Mouse (Mus musculus) liver, postnatal 0 days (tissue): ENCODE results near the gene Ccrl2. TPM values are rescaled to one million over a fixed set of nuclear protein-coding genes. Genes with fewer than 3 reads are reported as not detected.

ENCODE experiments used
- ATAC-seq: fragments of 200-750 bp; cut with Nextera tagmentation; 2 replicates; pipeline ENCODE4 v1.8.0; 2017; ENCODE audit warnings: mild to moderate bottlenecking, moderate library complexity
- DNase-seq: peaks from one replicate; pipeline ENCODE4 v3.0.0-alpha.2; 2016
- H3K27ac ChIP-seq: fragments of 300-500 bp; sonication (generic); 2 replicates; pipeline ENCODE4 v1.5.1; 2014; ENCODE audit warnings: antibody characterized with exemption, moderate library complexity, mild to moderate bottlenecking, low read depth
- H3K27me3 ChIP-seq: fragments of 300-500 bp; sonication (generic); 2 replicates; pipeline ENCODE4 v1.6.1; 2014; ENCODE audit warnings: low read length, control low read depth, mixed read lengths; ENCODE audit not compliant: insufficient read depth
- H3K36me3 ChIP-seq: fragments of 300-500 bp; sonication (generic); replicated peaks from 2 replicates; pipeline ENCODE4 v1.6.1; 2014; ENCODE audit warnings: mild to moderate bottlenecking, control low read depth, low read length, moderate library complexity, mixed read lengths; ENCODE audit not compliant: insufficient read depth
- H3K4me1 ChIP-seq: fragments of 300-500 bp; sonication (generic); 2 replicates; pipeline ENCODE4 v1.6.1; 2014; ENCODE audit warnings: antibody characterized with exemption, mild to moderate bottlenecking, control low read depth; ENCODE audit not compliant: insufficient read depth
- H3K4me2 ChIP-seq: fragments of 300-500 bp; sonication (generic); 2 replicates; pipeline ENCODE4 v1.6.1; 2014; ENCODE audit warnings: low read depth, mild to moderate bottlenecking, low read length, moderate library complexity, mixed read lengths
- H3K4me3 ChIP-seq: fragments of 300-500 bp; sonication (generic); 2 replicates; pipeline ENCODE4 v1.5.1; 2014; ENCODE audit warnings: low read depth, low read length
- H3K9ac ChIP-seq: fragments of 300-500 bp; sonication (generic); replicated peaks from 2 replicates; pipeline ENCODE4 v1.6.1; 2014; ENCODE audit warnings: mild to moderate bottlenecking, moderate library complexity
- H3K9me3 ChIP-seq: fragments of 300-500 bp; sonication (generic); 2 replicates; pipeline ENCODE4 v1.6.1; 2016; ENCODE audit warnings: mild to moderate bottlenecking, control low read depth, low read length, mixed read lengths
- CTCF ChIP-seq: sonication (generic); IDR thresholded peaks from 2 replicates; pipeline ENCODE4 v1.5.1; 2016; ENCODE audit warnings: antibody characterized with exemption, low read depth
- EP300 ChIP-seq: IDR thresholded peaks from 2 replicates; pipeline ENCODE4 v1.6.1; 2016; ENCODE audit warnings: antibody characterized with exemption, low read depth, mild to moderate bottlenecking
- WGBS: fragments of 180-500 bp; shearing (Covaris S2); extraction: QIAGEN DNeasy Blood & Tissue Kit; methylation state at CpG from one replicate; pipeline ENCODE4 v1.1.7; 2014; ENCODE audit not compliant: insufficient replicate concordance; 5-methylcytosine and 5-hydroxymethylcytosine counted together
- polyA plus RNA-seq: library from polyadenylated mRNA; unstranded; fragments of >200 nt; fragmentation: Nextera tagmentation; extraction: Ambion mirVana; gene quantifications from 2 replicates; pipeline ENCODE4 v1.2.1, GENCODE M21; 2015

The Ccrl2 gene
- polyA plus RNA-seq, 1 experiment from 2014 or later: 8.4 TPM

GRCm38 (mm10) chr9:111055800-111056518, 1.4 kb downstream of the Ccrl2 start:
- ATAC-seq: no peak
- peak; percentile 38 for DNase-seq
- H3K4me2 ChIP-seq: peak overlapping the region; percentile 81
- H3K4me3 ChIP-seq: peak overlapping the region; percentile 75
- peak overlapping the region; percentile 98 for H3K27ac ChIP-seq
- no peaks in the 10 kb centered on the region for H3K27me3 ChIP-seq
- no peaks in the 10 kb centered on the region for H3K9me3 ChIP-seq
- peaks cover 3% of the 10 kb centered on the region; the same call in 1 of the 2 replicates for H3K36me3 ChIP-seq
- H3K4me1 ChIP-seq: peaks cover 40% of the 10 kb centered on the region
- H3K9ac ChIP-seq: peak overlapping the region; percentile 82
- WGBS: 37% methylated on average over 29 of the region's 29 CpGs
- TF ChIP-seq EP300 (no peak), CTCF (no peak)

- Histone ChIP-seq H3K9ac (peak overlapping the region; percentile 82; the same call in 1 of the 2 replicates), H3K4me3 (peak overlapping the region; percentile 75), H3K27me3 (no peaks in the 10 kb centered on the region), H3K4me1 (peaks cover 40% of the 10 kb centered on the region), H3K36me3 (peaks cover 3% of the 10 kb centered on the region; the same call in 1 of the 2 replicates), H3K4me2 (peak overlapping the region; percentile 81), H3K27ac (no peak overlapping the region), H3K9me3 (no peaks in the 10 kb centered on the region)
- ATAC-seq (no peak), DNase-seq (no peak)
- TF ChIP-seq CTCF (no peak), EP300 (no peak)
- WGBS: 76% methylated on average over 9 of the region's 9 CpGs
Observed at GRCm38 (mm10) chr9:111054923-111055322, 2.4 kb downstream of the Ccrl2 start.

- whole genome bisulfite sequencing: 77% methylated on average over 3 of the region's 3 CpGs
- Histone ChIP-seq H3K27me3 (no peaks in the 10 kb centered on the region), H3K4me2 (no peak overlapping the region), H3K27ac (no peak overlapping the region), H3K9ac (no peak overlapping the region), H3K4me1 (0 out of 2 replicates have a peak, but pooled peaks cover 2% of the 10 kb centered on the region), H3K9me3 (no peaks in the 10 kb centered on the region), H3K36me3 (no peaks in the 10 kb centered on the region), H3K4me3 (no peak overlapping the region)
- ATAC-seq (no peak), DNase-seq (no peak)
- TF ChIP-seq EP300: no peak
- no peak for TF ChIP-seq CTCF
Observed at GRCm38 (mm10) chr9:111048452-111048851, 8.9 kb downstream of the Ccrl2 start.

GRCm38 (mm10) chr9:111047266-111047665, 10.1 kb downstream of the Ccrl2 start:
- no peak for ATAC-seq
- Histone ChIP-seq H3K9ac (no peak overlapping the region), H3K27me3 (no peaks in the 10 kb centered on the region), H3K4me2 (no peak overlapping the region), H3K36me3 (no peaks in the 10 kb centered on the region), H3K4me1 (0 out of 2 replicates have a peak, but pooled peaks cover 2% of the 10 kb centered on the region), H3K27ac (no peak overlapping the region), H3K9me3 (no peaks in the 10 kb centered on the region), H3K4me3 (no peak overlapping the region)
- 0 out of 2 replicates have a peak, but pooled peaks have one; percentile 5 for TF ChIP-seq CTCF
- no peak for TF ChIP-seq EP300
- no peak for DNase-seq
- WGBS: 70% methylated on average over 5 of the region's 5 CpGs

- no peak overlapping the region for H3K4me2 ChIP-seq
- TF ChIP-seq EP300: no peak
- TF ChIP-seq CTCF: no peak
- ATAC-seq (peak; percentile 64), DNase-seq (peak; percentile 37)
- no peaks in the 10 kb centered on the region for H3K36me3 ChIP-seq
- H3K27me3 ChIP-seq: no peaks in the 10 kb centered on the region
- H3K9ac ChIP-seq: no peak overlapping the region
- no peak overlapping the region for H3K4me3 ChIP-seq
- H3K4me1 ChIP-seq: 0 out of 2 replicates have a peak, but pooled peaks cover 2% of the 10 kb centered on the region
- 31% methylated on average over 3 of the region's 3 CpGs for WGBS
- H3K27ac ChIP-seq: peak overlapping the region; percentile 16; the same call in 1 of the 2 replicates
- no peaks in the 10 kb centered on the region for H3K9me3 ChIP-seq
Observed at GRCm38 (mm10) chr9:111046222-111046621, 11.1 kb downstream of the Ccrl2 start.

GRCm38 (mm10) chr9:111042266-111042665, 15.1 kb downstream of the Ccrl2 start:
- Histone ChIP-seq H3K27me3 (no peaks in the 10 kb centered on the region), H3K4me2 (no peak overlapping the region), H3K27ac (no peak overlapping the region), H3K4me3 (no peak overlapping the region), H3K4me1 (0 out of 2 replicates have a peak, but pooled peaks cover 2% of the 10 kb centered on the region), H3K9ac (no peak overlapping the region), H3K36me3 (0 out of 2 replicates have a peak, but pooled peaks cover 4% of the 10 kb centered on the region), H3K9me3 (no peaks in the 10 kb centered on the region)
- TF ChIP-seq CTCF: no peak
- no peak for TF ChIP-seq EP300
- ATAC-seq (no peak), DNase-seq (no peak)
- WGBS: 79% methylated on average over 5 of the region's 5 CpGs
